Mouse (Mus musculus) gastrocnemius, postnatal 36 days (tissue): ENCODE results near the gene Hsd3b7. TPM values are rescaled to one million over a fixed set of nuclear protein-coding genes. Genes with fewer than 3 reads are reported as not detected.

Experiments
- DNase-seq, 2 experiments: peaks; one replicate each; pipeline ENCODE4 v3.0.0; 2022
- intact Hi-C: fragments of 180-260 bp; cut with DNase I; formaldehyde crosslinking; loops from one replicate; pipeline ENCODE4 v1.15.1; 2025
- total RNA-seq, 2 experiments: library from RNA; stranded (reverse); gene quantifications; 2 replicates each; pipeline ENCODE4 v1.2.3; 2021

Hsd3b7 gene
- total RNA-seq, 2 experiments from 2014 or later, result 5.5 to 5.6 TPM

DNA sequence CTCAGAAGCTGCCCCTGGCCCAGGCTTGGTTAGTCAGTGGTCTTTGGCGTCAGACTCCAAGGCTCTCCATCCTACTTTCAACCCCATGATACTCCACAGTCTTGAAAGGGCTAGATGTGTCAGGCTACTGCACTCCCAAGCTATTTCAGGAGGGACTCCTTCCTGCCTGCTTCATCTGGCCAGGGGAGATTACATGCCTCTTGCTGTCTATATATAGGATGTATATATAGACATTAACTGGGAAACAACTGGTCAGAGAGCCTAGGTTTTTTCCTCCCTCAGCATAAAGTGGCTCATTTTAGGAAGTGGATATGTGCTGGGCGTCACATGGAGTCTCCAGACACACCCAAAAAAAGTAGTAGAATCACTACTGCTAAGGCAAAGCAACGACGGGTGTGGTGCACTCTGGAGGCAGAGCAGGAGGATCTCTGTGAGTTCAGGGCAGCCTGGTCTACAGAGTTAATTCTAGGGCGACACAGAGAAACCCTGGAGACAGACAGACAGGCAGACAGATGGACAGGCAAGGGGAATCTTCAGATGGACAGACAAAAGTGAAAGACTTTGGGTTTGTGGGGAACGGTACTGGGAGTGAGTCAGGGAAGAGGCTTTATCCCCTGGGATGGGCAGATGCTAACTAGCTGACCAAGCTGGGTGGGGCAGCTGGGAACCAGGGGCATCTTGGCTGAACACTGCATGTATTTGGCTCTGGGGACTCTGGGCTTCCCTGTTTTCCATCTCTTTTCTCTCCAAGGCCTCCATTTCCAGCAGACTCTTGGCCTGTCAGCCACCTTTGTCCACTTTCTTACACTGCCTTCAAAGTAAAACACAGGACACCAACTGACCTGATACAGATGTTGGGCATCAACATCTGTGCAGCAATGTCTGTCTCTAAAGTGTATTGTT, 49.8 kb downstream of the Hsd3b7 start:
- DNase-seq, result peak; percentile 28 to 33
- intact Hi-C loops, result no loop called here

DNA sequence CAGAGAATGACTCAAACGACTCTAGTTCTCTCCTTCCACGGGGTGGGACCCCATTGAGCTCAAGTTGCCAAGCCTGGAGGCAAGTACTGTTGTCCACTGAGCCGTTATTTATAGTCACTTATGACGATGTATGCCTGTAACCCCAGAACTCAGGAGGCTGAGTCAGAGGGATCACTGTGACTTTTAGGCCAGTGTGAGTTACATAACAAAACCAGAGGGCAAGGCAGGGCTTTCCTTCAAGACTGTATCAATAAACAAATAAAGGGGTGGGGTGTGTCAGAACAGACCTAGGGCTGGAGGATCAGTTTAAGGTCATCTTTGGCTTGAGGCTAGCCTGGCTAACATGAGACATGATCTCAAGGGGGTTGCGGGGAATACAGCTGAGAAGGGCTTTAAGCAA, 50.5 kb downstream of the Hsd3b7 start:
- DNase-seq, result peak in 1 of 2 experiments; percentile 20
- intact Hi-C loops, result no loop called here

Other genes starting within 250 kb of the Hsd3b7 start
- gene Tmem265, start 239.2 kb upstream of the Hsd3b7 start, total RNA-seq, result not detected
- gene Phkg2, start 227.3 kb upstream of the Hsd3b7 start, total RNA-seq, result 1 to 10 TPM; 7.6 to 9.8 TPM
- 1 to 10 TPM; 2.6 to 3.5 TPM for gene Ccdc189, start 212.0 kb upstream of the Hsd3b7 start, total RNA-seq
- 10 to 100 TPM; 26.8 to 31.6 TPM for gene Rnf40, start 211.8 kb upstream of the Hsd3b7 start, total RNA-seq
- gene Zfp629, start 184.8 kb upstream of the Hsd3b7 start, total RNA-seq, result 10 to 100 TPM in 1 of 2 experiments, 1 to 10 TPM in 1; 6.1 to 10.4 TPM
- gene Bcl7c, start 91.7 kb upstream of the Hsd3b7 start, total RNA-seq, result 10 to 100 TPM; 33.7 to 35.3 TPM
- gene Ctf1, start 87.9 kb upstream of the Hsd3b7 start, total RNA-seq, result 10 to 100 TPM; 14.6 to 18.7 TPM
- gene Ctf2, start 68.4 kb upstream of the Hsd3b7 start, total RNA-seq, result not detected
- gene Fbxl19, start 56.1 kb upstream of the Hsd3b7 start, total RNA-seq, result 1 to 10 TPM; 1.9 to 2.5 TPM
- gene Orai3, start 30.8 kb upstream of the Hsd3b7 start, total RNA-seq, result 1 to 10 TPM; 8.4 to 9.2 TPM
- gene Setd1a, start 23.9 kb upstream of the Hsd3b7 start, total RNA-seq, result 10 to 100 TPM; 13.0 to 21.3 TPM
- 1 to 10 TPM in 1 of 2 experiments, under 1 TPM in 1; 0.31 to 2.1 TPM for gene Gm49388, start 15.0 kb upstream of the Hsd3b7 start, total RNA-seq
- 10 to 100 TPM; 43.0 to 47.4 TPM for gene Stx4a, start 23.7 kb downstream of the Hsd3b7 start, total RNA-seq
- 1 to 10 TPM in 1 of 2 experiments, under 1 TPM in 1; 0.64 to 1.1 TPM for gene Stx1b, start 23.9 kb downstream of the Hsd3b7 start, total RNA-seq
- gene Zfp646, start 75.6 kb downstream of the Hsd3b7 start, total RNA-seq, result 10 to 100 TPM; 10.4 to 12.7 TPM
- gene Zfp668, start 76.2 kb downstream of the Hsd3b7 start, total RNA-seq, result 1 to 10 TPM; 2.4 to 3.6 TPM
- gene Prss53, start 90.4 kb downstream of the Hsd3b7 start, total RNA-seq, result 1 to 10 TPM; 1.5 to 1.7 TPM
- not detected for gene Gm21974, start 94.8 kb downstream of the Hsd3b7 start, total RNA-seq
- 10 to 100 TPM; 10.6 to 12.2 TPM for gene Vkorc1, start 95.0 kb downstream of the Hsd3b7 start, total RNA-seq
- gene Bckdk, start 103.5 kb downstream of the Hsd3b7 start, total RNA-seq, result 100 to 1,000 TPM; 155 TPM
- gene Kat8, start 111.9 kb downstream of the Hsd3b7 start, total RNA-seq, result 10 to 100 TPM; 20.7 to 20.9 TPM
- gene Prss8, start 129.5 kb downstream of the Hsd3b7 start, total RNA-seq, result not detected
- gene Prss36, start 146.1 kb downstream of the Hsd3b7 start, total RNA-seq, result 1 to 10 TPM; 6.5 to 7.2 TPM
- 10 to 100 TPM; 60.9 to 92.2 TPM for gene Fus, start 166.9 kb downstream of the Hsd3b7 start, total RNA-seq
- gene Pycard, start 193.3 kb downstream of the Hsd3b7 start, total RNA-seq, result 1 to 10 TPM; 1.2 to 1.6 TPM
- 100 to 1,000 TPM; 200 to 226 TPM for gene Trim72, start 203.3 kb downstream of the Hsd3b7 start, total RNA-seq